Mouse (Mus musculus) neural tube, embryonic 13.5 days (tissue): ENCODE results near the gene Gabrr3. TPM values are rescaled to one million over a fixed set of nuclear protein-coding genes. Genes with fewer than 3 reads are reported as not detected.
A peak's percentile ranks its signal among the peaks of the same experiment; 100 is the strongest.
"Not testable (repeated sequence)": the region's sequence is repeated elsewhere in the genome, so short reads cannot be mapped to it uniquely, and the experiment has no call there.

Experiments used
- ATAC-seq: fragments of 200-750 bp; cut with Nextera tagmentation; 2 replicates; pipeline ENCODE4 v1.8.0; 2017; ENCODE audit warnings: low read depth, mild to moderate bottlenecking, moderate TSS enrichment, moderate library complexity
- H3K27ac ChIP-seq: fragments of 300-500 bp; sonication (generic); replicated peaks from 2 replicates; pipeline ENCODE4 v1.5.1; 2015; ENCODE audit warnings: moderate library complexity, mild to moderate bottlenecking, inconsistent platforms
- H3K27me3 ChIP-seq: fragments of 300-500 bp; sonication (generic); 2 replicates; pipeline ENCODE4 v1.6.1; 2015; ENCODE audit warnings: mild to moderate bottlenecking, inconsistent platforms
- H3K36me3 ChIP-seq: fragments of 300-500 bp; sonication (generic); 2 replicates; pipeline ENCODE4 v1.6.1; 2015; ENCODE audit warnings: mild to moderate bottlenecking, inconsistent platforms
- H3K4me1 ChIP-seq: fragments of 300-500 bp; sonication (generic); replicated peaks from 2 replicates; pipeline ENCODE4 v1.6.1; 2015; ENCODE audit warnings: inconsistent platforms
- H3K4me2 ChIP-seq: fragments of 300-500 bp; sonication (generic); 2 replicates; pipeline ENCODE4 v1.6.1; 2015; ENCODE audit warnings: inconsistent platforms, mild to moderate bottlenecking, moderate library complexity
- H3K4me3 ChIP-seq: fragments of 300-500 bp; sonication (generic); 2 replicates; pipeline ENCODE4 v1.5.1; 2015; ENCODE audit warnings: mild to moderate bottlenecking, inconsistent platforms
- H3K9ac ChIP-seq: fragments of 300-500 bp; sonication (generic); 2 replicates; pipeline ENCODE4 v1.6.1; 2015; ENCODE audit warnings: moderate library complexity, mild to moderate bottlenecking, inconsistent platforms
- H3K9me3 ChIP-seq: fragments of 300-500 bp; sonication (generic); 2 replicates; pipeline ENCODE4 v1.6.1; 2016; ENCODE audit warnings: inconsistent platforms
- WGBS: fragments of 180-500 bp; shearing (Covaris S2); methylation state at CpG from one replicate; pipeline ENCODE4 v1.1.7; 2015; 5-methylcytosine and 5-hydroxymethylcytosine counted together
- polyA plus RNA-seq: library from polyadenylated mRNA; unstranded; fragments of >200 nt; fragmentation: Nextera tagmentation; extraction: Ambion mirVana; gene quantifications from 2 replicates; pipeline ENCODE4 v1.2.1, GENCODE M21; 2015

Gabrr3 gene
- polyA plus RNA-seq, 1 experiment from 2014 or later: not detected

DNA sequence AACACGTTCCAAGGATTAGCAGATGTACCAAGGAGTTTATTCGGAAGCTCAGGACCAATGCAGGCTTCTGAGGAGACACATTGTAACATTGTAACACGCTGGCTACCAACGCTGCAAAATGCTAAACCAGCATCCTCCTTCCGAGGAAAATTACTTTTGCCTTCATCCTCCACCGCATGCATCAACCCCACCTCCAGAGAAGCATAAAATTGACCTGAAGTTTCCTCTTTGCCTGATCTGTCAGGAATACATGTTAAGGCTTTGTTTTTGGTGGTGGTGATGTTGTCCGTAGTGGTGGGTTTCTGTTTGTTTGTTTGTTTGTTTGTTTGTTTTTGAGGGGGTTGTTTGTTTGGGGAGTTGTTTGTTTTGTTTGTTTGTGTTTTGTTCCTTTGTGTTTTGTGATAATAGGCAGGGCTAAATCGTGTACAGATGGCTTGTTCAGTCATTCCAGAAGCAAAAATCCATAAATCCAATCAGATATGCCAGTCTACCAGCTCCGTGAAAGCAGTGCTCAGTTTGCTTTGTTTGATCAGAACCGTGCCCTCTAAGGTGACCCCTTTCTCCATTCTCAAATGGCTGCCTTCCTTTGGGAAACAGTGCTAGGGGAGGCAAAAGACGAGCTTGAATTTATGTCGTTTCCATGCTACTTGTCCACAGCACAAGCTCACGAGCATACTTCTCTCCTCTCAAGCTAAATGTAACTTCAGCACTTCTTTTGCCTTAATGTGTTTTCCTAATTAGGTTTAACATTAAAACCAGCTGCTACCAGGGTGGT, 14.6 kb downstream of the Gabrr3 start:
- Histone ChIP-seq H3K4me1 (peaks cover 12% of the 10 kb centered on the region), H3K9ac (no peak overlapping the region), H3K4me3 (no peak overlapping the region), H3K9me3 (no peaks in the 10 kb centered on the region), H3K27me3 (no peaks in the 10 kb centered on the region), H3K36me3 (no peaks in the 10 kb centered on the region), H3K27ac (peak overlapping the region; percentile 28; the same call in 1 of the 2 replicates), H3K4me2 (peak overlapping the region; percentile 21)
- peak; percentile 38; the same call in 1 of the 2 replicates for ATAC-seq
- 24% methylated on average over 13 of the region's 13 CpGs for WGBS

DNA sequence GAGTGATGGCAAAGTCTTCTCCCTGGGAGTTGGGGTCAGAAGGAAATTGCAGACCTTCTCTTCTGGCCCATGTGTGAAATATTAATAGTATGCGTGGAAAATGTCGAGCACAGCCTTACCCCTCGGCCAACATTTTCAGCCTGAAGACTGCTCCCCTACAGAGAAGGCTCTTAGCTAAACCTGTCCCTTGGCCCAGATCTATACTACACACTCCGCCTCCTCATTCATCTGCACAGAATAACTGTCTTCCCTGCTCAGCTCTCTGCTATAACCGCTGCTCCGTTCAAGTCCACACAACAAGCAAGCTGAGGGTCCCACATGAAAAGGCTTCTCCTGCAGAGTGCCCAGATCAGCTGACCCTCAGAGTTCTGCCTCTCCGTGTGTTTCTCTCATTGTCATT, 20.8 kb downstream of the Gabrr3 start:
- peak; percentile 61; the same call in 1 of the 2 replicates for ATAC-seq
- H3K4me1 ChIP-seq: peaks cover 3% of the 10 kb centered on the region; the same call in 1 of the 2 replicates

DNA sequence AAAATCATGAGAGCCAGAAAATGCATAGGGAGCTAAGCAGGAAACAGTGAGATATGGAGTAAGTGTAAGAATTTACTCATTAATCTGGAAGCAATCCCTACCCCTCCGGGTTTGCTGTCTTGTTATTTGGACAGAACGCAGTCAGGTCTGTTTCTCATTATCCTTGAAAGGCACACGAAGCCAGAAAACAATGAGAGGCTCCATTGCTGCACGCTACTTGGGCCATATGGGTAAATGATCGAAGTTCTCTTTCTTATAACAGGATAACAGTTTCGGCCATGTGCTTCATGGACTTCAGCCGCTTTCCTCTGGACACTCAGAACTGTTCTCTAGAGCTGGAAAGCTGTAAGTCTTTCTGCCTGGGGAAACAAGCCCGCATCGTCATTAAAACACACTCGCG, 26.0 kb downstream of the Gabrr3 start:
- 66% methylated on average over 11 of the region's 11 CpGs for WGBS
- H3K27ac ChIP-seq: no peak overlapping the region
- no peak overlapping the region for H3K4me2 ChIP-seq
- H3K4me3 ChIP-seq: no peak overlapping the region
- no peaks in the 10 kb centered on the region for H3K36me3 ChIP-seq
- ATAC-seq: no peak
- no peak overlapping the region for H3K9ac ChIP-seq
- no peaks in the 10 kb centered on the region for H3K9me3 ChIP-seq
- no peaks in the 10 kb centered on the region for H3K27me3 ChIP-seq
- peaks cover 3% of the 10 kb centered on the region; the same call in 1 of the 2 replicates for H3K4me1 ChIP-seq

More for the DNA sequence above, 20.8 kb downstream of the Gabrr3 start:
- Histone ChIP-seq H3K9me3 (no peaks in the 10 kb centered on the region), H3K27me3 (no peaks in the 10 kb centered on the region), H3K9ac (no peak overlapping the region), H3K27ac (no peak overlapping the region), H3K4me2 (no peak overlapping the region), H3K36me3 (no peaks in the 10 kb centered on the region), H3K4me3 (no peak overlapping the region)
- 64% methylated on average over 7 of the region's 7 CpGs for WGBS

DNA sequence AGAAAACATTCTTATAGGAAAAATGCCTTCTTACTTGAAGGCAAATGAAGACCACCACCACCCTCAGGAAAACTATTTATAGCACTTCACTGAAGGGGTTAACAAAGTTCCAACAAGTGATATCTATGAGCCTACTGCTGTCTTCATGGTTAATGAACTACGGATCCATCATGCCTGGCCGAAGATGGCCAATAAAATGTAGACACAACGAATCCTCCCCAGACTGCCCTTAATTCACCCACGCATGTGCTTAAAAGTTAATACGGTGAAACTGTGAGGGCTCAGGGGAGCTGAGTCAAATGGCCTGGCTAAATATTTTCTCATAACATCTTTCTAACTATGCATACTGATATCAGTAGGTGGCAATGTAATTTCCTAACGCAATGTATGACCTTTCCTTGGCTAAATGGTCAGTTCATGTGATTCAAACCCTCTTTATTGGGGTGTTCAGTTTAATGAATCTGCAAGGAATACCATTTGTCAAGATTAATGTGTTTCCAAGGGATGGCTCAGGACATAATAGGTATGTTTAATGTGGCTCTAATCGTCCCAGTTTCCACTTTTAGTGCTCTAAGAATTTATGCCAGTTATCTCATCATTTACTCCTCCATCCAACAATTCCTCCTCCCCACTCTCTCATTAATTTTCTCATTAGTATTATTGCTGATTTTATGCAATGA, 37.9 kb downstream of the Gabrr3 start:
- Histone ChIP-seq H3K4me1 (0 out of 2 replicates have a peak, but pooled peaks cover 5% of the 10 kb centered on the region), H3K4me2 (no peak overlapping the region), H3K36me3 (no peaks in the 10 kb centered on the region), H3K9ac (no peak overlapping the region), H3K27ac (no peak overlapping the region), H3K9me3 (no peaks in the 10 kb centered on the region), H3K27me3 (no peaks in the 10 kb centered on the region), H3K4me3 (no peak overlapping the region)
- peak; percentile 79 for ATAC-seq
- WGBS: 42% methylated on average over 7 of the region's 7 CpGs

DNA sequence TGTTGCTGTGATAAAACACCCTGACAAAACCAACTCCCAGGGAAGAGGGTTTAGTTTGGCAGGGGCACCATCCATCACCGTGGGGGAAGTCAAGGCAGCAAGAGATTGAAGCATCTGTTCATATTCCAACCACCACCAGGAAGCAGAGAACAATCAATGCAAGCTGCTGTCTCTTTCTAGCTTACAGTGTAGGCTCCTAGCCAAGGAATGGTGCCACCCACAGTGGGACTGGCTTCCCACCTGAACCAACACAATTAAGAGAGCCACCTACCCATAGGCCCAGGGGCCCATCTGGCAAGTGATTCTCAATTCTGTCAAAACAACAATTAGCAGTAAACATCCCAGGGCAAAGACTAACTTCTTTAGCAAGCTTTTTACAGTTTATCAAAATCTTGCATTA, 41.0 kb downstream of the Gabrr3 start:
- no peak overlapping the region for H3K9ac ChIP-seq
- H3K4me3 ChIP-seq: no peak overlapping the region
- no peak overlapping the region for H3K4me2 ChIP-seq
- H3K36me3 ChIP-seq: no peaks in the 10 kb centered on the region
- ATAC-seq: no peak
- no peaks in the 10 kb centered on the region for H3K9me3 ChIP-seq
- 91% methylated on average over 1 of the region's 1 CpGs for WGBS
- 0 out of 2 replicates have a peak, but pooled peaks cover 5% of the 10 kb centered on the region for H3K4me1 ChIP-seq
- H3K27me3 ChIP-seq: no peaks in the 10 kb centered on the region
- H3K27ac ChIP-seq: no peak overlapping the region

DNA sequence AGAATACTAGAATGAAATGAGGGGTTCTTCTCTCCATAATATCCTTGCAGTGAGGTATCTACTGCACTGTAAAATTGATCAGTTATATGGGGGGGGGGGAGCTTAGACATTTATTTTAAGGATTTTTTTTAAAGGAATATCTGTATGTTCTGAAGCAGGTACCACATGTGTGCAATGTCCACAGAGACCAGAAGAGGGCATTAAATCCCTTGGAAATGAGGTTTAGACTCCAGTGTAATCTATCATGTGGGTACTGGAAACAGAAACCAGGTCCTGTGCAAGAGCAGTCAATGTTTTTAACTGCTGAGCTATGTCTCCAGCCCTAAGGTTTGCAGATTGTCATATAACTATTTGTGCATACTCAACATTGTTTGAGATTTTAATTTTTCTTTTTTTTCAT, 42.0 kb downstream of the Gabrr3 start:
- no peak overlapping the region for H3K4me3 ChIP-seq
- H3K9me3 ChIP-seq: no peaks in the 10 kb centered on the region
- H3K36me3 ChIP-seq: no peaks in the 10 kb centered on the region
- H3K27me3 ChIP-seq: no peaks in the 10 kb centered on the region
- no peak overlapping the region for H3K4me2 ChIP-seq
- H3K9ac ChIP-seq: no peak overlapping the region
- no peak for ATAC-seq
- 0 out of 2 replicates have a peak, but pooled peaks cover 5% of the 10 kb centered on the region for H3K4me1 ChIP-seq
- H3K27ac ChIP-seq: no peak overlapping the region

DNA sequence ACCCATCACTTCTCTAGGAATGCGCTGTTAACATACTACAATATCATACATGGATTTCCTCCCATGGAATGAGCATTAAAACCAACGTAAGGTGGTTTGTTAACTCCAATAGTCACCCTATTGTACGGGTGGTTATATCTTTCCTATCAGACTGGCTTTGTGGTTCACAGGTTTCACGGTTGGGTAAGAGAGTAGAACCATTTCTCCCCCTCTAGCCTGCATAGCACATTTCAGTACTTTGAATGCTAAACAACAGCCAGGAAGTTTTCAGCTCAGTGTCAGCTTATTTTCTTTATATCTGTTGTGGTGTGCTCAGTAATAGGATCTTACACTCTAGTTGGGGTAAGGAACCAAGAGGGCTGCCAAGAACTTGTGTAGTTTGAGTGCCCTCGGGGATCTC, 44.7 kb downstream of the Gabrr3 start:
- no peak overlapping the region for H3K4me3 ChIP-seq
- ATAC-seq: no peak
- no peaks in the 10 kb centered on the region for H3K9me3 ChIP-seq
- no peak overlapping the region for H3K27ac ChIP-seq
- H3K36me3 ChIP-seq: no peaks in the 10 kb centered on the region
- no peak overlapping the region for H3K9ac ChIP-seq
- H3K27me3 ChIP-seq: no peaks in the 10 kb centered on the region
- no peaks in the 10 kb centered on the region for H3K4me1 ChIP-seq
- no peak overlapping the region for H3K4me2 ChIP-seq
- WGBS: 88% methylated on average over 5 of the region's 5 CpGs

DNA sequence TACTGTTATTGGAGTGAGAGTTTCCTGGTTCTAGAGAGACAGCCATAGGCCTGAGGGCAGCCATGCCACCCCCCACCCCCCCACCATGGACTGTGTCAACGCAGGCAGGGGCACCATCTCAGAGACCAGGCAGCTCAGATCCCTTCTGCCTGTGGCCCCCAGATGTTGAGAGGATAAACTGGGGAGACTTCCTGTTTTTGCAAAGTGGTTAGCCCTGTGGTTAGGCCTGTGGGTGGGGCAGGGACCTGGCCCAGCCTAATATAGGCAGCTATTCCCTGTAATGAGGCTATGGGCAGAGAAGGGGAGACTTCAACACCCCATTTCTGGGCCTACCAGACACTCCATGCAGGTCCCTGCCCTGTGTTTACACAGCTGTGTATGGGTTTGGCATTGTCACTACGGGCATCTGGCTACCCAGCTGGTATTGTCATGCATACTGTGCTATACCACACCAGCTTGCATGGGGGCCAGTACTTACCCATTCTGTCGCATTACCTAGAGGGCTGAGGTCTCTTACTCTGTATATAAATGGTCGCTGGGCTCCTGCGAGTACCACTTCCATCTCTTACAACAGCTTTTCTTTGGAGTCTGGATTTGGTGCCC, 52.2 kb downstream of the Gabrr3 start:
- H3K4me1 ChIP-seq, H3K4me3 ChIP-seq, ATAC-seq, H3K9me3 ChIP-seq, H3K36me3 ChIP-seq, H3K27ac ChIP-seq, H3K9ac ChIP-seq, H3K27me3 ChIP-seq, H3K4me2 ChIP-seq: not testable (repeated sequence)
- 82% methylated on average over 5 of the region's 5 CpGs for WGBS

DNA sequence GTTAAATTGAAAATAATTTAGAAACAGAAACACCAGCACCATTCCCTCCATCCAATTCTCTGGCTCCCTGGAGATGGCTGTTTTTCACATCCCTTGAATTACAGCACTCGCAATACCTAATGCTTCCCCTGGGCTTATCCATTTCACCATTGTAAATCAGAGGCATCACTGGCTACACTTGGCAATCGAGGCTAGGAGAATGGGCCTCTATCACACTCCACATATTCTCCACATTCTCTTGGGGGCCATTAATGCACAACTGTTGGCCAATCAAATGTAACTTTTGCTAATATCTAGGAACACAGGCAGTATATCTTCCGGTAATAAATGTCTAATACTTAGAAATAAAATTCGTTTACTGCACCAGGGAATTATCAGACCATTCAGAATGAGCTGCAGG, 56.4 kb downstream of the Gabrr3 start:
- Histone ChIP-seq H3K27me3 (no peaks in the 10 kb centered on the region), H3K4me2 (no peak overlapping the region), H3K36me3 (no peaks in the 10 kb centered on the region), H3K27ac (no peak overlapping the region; the same call in 1 of the 2 replicates), H3K4me3 (no peak overlapping the region), H3K4me1 (peaks cover 5% of the 10 kb centered on the region; the same call in 1 of the 2 replicates), H3K9ac (no peak overlapping the region), H3K9me3 (no peaks in the 10 kb centered on the region)
- 34% methylated on average over 4 of the region's 4 CpGs for WGBS
- ATAC-seq: peak; percentile 96

DNA sequence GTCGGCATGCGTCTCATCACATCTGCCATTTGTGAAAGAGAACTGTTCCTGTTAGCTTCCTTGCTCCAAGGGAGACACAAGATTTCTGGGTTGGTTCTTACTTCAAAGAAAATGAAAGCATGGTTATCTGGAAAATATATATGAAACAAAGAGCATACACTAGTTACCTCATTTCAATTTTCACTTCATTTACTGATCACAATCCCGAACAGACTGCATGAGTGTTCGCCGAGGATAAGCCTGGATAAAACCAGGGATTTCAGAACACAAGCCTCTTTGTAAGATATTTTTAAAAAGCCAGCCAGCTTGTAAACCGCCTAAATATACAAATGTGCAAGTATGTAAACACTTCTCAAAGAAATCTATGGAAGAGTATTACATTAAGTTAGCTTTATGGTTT, 56.8 kb downstream of the Gabrr3 start:
- ATAC-seq: peak; percentile 62
- no peak overlapping the region for H3K4me3 ChIP-seq
- H3K27me3 ChIP-seq: no peaks in the 10 kb centered on the region
- peaks cover 5% of the 10 kb centered on the region; the same call in 1 of the 2 replicates for H3K4me1 ChIP-seq
- no peak overlapping the region for H3K9ac ChIP-seq
- no peak overlapping the region for H3K4me2 ChIP-seq
- no peaks in the 10 kb centered on the region for H3K36me3 ChIP-seq
- H3K9me3 ChIP-seq: no peaks in the 10 kb centered on the region
- no peak overlapping the region; the same call in 1 of the 2 replicates for H3K27ac ChIP-seq
- 60% methylated on average over 6 of the region's 6 CpGs for WGBS

DNA sequence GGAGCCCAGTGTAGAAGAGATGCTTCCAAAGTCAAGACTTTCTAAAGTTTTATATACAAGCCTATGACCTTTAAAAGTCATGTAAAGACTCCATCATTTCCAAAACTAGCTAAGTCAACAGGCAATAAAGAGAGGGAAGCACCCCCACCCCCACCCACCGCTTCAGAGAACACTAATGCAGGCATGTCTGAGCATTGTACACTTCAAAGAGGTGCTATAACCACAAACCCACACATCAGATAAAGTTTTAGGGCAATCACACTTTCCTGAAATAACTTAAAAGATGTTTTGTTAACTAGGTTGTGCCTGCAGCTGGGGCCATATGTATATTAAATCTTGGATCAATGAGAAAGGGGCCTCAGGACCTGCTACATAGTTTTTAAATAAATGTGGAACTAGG, 62.7 kb downstream of the Gabrr3 start:
- Histone ChIP-seq H3K27me3 (no peaks in the 10 kb centered on the region), H3K9me3 (no peaks in the 10 kb centered on the region), H3K4me1 (peaks cover 13% of the 10 kb centered on the region), H3K36me3 (no peaks in the 10 kb centered on the region), H3K4me3 (no peak overlapping the region), H3K4me2 (no peak overlapping the region), H3K9ac (no peak overlapping the region), H3K27ac (no peak overlapping the region)
- 88% methylated on average over 1 of the region's 1 CpGs for WGBS
- no peak for ATAC-seq

DNA sequence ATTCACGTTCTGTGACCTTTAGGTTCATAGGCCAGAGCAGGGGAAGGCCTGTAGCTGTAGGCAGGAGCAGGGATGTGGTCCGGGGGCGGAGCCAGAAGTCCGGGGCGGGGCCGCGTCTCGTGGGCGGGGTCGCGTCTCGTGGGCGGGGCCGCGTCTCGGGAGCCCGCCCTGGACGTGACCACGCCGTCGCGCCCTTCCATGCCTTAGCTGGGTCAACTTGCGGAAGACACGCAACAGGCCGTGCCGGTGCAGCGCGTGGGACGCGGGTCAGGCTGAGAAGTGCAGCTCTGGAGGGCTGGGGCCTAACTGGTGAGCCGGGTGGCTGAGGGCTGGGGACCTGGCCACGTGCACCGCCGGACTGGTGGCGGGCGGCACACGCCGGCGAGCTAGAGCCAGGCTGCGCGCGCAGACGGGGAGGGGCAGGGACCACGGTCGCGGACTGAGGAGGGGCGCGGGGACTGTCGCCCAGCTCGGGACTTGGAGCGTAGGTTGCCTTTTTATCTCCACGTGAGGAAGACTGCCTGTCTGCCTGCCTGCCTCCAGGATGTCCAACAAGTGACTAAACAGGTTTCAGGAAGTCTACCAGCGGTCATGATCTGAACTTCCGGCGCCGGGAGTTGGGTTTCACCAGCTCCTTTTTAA, 64.6 kb downstream of the Gabrr3 start, which contains the start of gene Riox2:
TSS of gene Riox2 (plus strand) at position 139 of the 642 bp plus-strand sequence.
- H3K9me3 ChIP-seq: no peaks in the 10 kb centered on the region
- H3K4me2 ChIP-seq: peak within 1 kb of the TSS; percentile 85
- H3K27me3 ChIP-seq: no peaks in the 10 kb centered on the region
- H3K4me3 ChIP-seq: peak within 1 kb of the TSS; percentile 61
- H3K4me1 ChIP-seq: peaks cover 13% of the 10 kb centered on the region
- peak within 1 kb of the TSS; percentile 67 for H3K9ac ChIP-seq
- ATAC-seq: peak; percentile 95
- H3K27ac ChIP-seq: no peak within 1 kb of the TSS
- no peaks in the 10 kb centered on the region for H3K36me3 ChIP-seq
- WGBS: 2% methylated on average over 56 of the region's 56 CpGs
